Mouse (Mus musculus) cerebellum, adult 2 months (tissue): ENCODE measurements at regions not wholly inside any gene's neighbourhood (a gene's known extent, or its start where the extent isn't known, plus 50 kb on each side); places are given as distances from the start of the nearest gene placed in this dataset.

ENCODE experiments used
- DNase-seq, 2 experiments: peaks; one replicate each; pipeline ENCODE4 v3.0.0; 2021
- H3K27ac ChIP-seq: fragments of 200-500 bp; 2 replicates; pipeline ENCODE4 v1.5.1; 2012; ENCODE audit warnings: low read length, control low read depth, inconsistent platforms; ENCODE audit not compliant: insufficient read depth
- H3K27me3 ChIP-seq: fragments of 200-500 bp; 2 replicates; pipeline ENCODE4 v1.6.1; 2012; ENCODE audit warnings: inconsistent platforms, mild to moderate bottlenecking, low read length, moderate library complexity; ENCODE audit not compliant: control insufficient read depth, insufficient read depth
- H3K4me1 ChIP-seq: fragments of 200-500 bp; 2 replicates; pipeline ENCODE4 v1.6.1; 2011; ENCODE audit warnings: low read length; ENCODE audit not compliant: control insufficient read depth, insufficient read depth
- H3K4me3 ChIP-seq: fragments of 200-500 bp; replicated peaks from 2 replicates; pipeline ENCODE3; 2011; ENCODE audit warnings: mild to moderate bottlenecking, low read depth, low read length, control low read depth; ENCODE audit not compliant: insufficient read depth
- CTCF ChIP-seq: fragments of 200-500 bp; IDR thresholded peaks from 2 replicates; pipeline ENCODE4 v1.5.1; 2011; ENCODE audit warnings: low read depth, mild to moderate bottlenecking, control low read depth, low read length, moderate library complexity, borderline replicate concordance; ENCODE audit not compliant: insufficient read depth
- POLR2A ChIP-seq: fragments of 200-500 bp; IDR thresholded peaks from 2 replicates; pipeline ENCODE4 v1.6.1; 2011; ENCODE audit warnings: low read length, control low read depth, borderline replicate concordance; ENCODE audit not compliant: insufficient read depth
- WGBS: fragments of 180-500 bp; shearing (Covaris S2); methylation state at CpG from one replicate; pipeline ENCODE4 v1.1.7; 2018; 5-methylcytosine and 5-hydroxymethylcytosine counted together

DNA sequence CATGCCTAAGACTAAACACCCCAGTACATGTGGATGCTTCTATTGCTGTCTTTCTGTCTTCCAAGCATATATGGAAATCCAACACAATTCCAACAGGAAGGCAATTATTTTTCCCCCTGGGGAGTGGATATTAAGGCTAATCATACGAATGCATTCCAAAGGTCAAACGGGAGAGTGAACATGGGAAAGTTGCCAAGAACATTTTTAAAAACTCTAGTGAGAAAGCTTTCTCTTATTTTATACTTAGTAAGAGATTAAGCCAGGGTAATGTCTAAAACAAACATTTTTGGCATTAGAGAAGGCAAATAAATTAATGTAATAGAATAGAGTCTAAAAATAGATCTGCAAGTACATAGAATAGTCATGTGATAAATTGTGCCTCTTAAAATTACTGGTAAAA is 332.4 kb downstream of the Ets1 start:
- WGBS, result 16% methylated on average over 2 of the region's 2 CpGs
- Histone ChIP-seq H3K4me1 (no peaks in the 10 kb centered on the region), H3K4me3 (no peak overlapping the region), H3K27ac (no peak overlapping the region), H3K27me3 (no peaks in the 10 kb centered on the region)
- TF ChIP-seq POLR2A (no peak), CTCF (no peak)
- no peak for DNase-seq

DNA sequence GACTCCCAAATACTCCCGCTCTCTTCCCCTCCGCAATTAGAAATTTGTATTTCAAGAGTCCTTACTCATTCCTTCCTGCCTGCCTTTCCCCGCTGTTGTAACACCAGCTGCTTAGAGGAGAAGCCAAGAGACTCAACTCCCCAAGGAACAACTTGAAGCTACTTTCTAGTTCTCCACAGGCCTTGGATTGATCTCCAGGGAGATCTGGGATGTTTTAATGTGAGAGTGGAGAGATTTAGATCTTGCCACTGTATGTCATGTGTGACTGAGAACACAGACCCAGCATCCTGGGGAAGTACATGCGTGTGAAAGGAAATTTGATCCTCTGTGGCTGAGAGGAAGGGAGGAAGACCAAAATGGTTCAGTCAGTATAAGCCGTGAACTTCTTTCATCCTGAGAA is 335.4 kb downstream of the Ets1 start:
- H3K27ac ChIP-seq, result no peak overlapping the region
- H3K27me3 ChIP-seq, result no peaks in the 10 kb centered on the region
- TF ChIP-seq POLR2A, result no peak
- TF ChIP-seq CTCF, result no peak
- no peaks in the 10 kb centered on the region for H3K4me1 ChIP-seq
- DNase-seq, result no peak
- no peak overlapping the region for H3K4me3 ChIP-seq
- WGBS, result 80% methylated on average over 5 of the region's 5 CpGs

DNA sequence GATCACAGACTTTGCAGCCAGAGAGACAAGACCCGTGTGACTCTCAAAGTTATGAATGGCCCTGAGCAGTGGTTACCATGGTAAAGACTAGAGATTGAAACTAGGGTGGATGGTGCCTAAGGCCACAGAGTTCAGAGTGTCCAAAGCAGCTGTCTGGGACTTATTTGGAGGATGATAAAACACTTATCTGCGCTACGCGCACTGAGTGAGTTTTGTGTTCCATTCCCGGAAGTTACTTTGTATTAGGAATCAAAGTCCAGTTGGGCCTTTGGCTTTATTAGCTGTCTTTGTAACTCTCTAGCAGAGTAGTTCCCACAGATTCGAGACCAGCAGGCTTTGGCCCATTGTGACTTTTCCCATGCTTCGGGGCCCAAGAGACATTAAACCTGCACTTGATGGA is 335.9 kb downstream of the Ets1 start:
- WGBS, result 84% methylated on average over 7 of the region's 7 CpGs
- no peak for DNase-seq
- Histone ChIP-seq H3K27ac (no peak overlapping the region), H3K27me3 (no peaks in the 10 kb centered on the region), H3K4me1 (no peaks in the 10 kb centered on the region), H3K4me3 (no peak overlapping the region)
- no peak for TF ChIP-seq POLR2A
- no peak for TF ChIP-seq CTCF

DNA sequence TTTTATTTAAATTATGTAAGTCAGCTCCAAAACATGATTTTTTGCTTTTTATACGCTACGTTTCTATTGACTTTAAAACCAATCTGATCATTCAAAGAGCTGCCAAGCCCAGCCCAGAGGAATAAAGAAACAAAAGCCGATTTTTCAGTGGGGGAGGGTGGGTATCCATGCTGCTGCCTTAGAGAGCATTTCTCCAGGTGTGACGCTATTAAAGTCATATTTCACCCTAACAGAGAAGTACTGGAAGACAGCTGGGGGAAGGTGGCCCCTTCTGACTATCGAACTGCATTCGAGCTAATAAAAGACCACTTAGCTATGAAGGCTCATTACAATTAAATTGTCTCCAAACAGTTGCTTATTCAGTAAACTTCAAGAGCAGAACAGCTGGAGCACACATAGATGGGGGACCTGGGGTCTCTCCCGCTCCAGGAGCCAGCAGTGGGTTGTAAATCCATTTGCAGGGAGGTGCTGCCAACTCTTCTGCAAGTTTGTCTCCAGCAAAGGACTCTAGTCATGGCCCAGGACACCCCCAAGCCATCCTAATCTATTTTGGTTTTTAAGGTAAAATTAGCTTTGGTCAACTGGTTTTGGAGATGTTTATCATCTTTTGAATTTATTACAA is 336.5 kb downstream of the Ets1 start:
- Histone ChIP-seq H3K4me1 (no peaks in the 10 kb centered on the region), H3K27ac (no peak overlapping the region), H3K27me3 (no peaks in the 10 kb centered on the region), H3K4me3 (no peak overlapping the region)
- 86% methylated on average over 7 of the region's 7 CpGs for WGBS
- no peak for DNase-seq
- TF ChIP-seq CTCF (no peak), POLR2A (no peak)

DNA sequence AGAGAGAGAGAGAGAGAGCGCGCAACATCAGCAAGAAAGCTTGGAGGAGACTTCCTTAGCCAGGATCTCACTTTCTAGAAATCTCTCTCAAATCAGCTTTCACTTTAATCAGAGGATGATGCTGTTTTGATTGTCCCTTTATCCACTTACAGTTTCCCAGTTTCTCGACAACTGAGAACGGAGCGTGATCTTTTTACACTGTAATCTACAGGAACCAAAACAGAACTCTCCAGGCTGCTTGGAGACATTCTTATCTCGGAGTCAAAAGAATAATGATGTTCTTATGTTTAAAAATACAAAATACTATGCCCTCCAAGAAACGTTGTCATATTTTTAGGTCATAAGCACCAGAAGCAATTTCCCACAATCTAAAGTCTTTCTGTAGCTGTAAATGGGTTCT is 341.7 kb downstream of the Ets1 start:
- no peak for DNase-seq
- WGBS, result 89% methylated on average over 7 of the region's 7 CpGs
- Histone ChIP-seq H3K27me3 (no peaks in the 10 kb centered on the region), H3K4me1 (no peaks in the 10 kb centered on the region), H3K27ac (no peak overlapping the region), H3K4me3 (no peak overlapping the region)
- TF ChIP-seq POLR2A (no peak), CTCF (no peak)

DNA sequence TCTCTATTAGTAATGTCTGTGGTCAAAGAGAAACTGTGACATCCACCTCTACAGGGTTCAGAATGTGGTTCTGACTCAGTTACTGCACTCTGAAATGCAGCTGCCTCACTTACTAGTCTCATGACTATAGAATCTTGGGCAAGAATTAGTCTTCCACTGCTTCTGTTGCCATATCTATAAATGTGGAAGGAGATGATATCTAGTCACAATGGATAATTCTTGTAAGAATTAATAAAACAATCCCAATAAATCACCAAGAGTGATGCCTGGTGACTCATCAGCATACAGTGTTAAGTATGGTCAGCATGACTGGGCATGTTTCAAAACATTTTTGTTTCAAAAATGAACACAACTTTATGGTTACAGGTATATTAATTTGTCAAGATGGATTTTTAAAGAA is 344.8 kb downstream of the Ets1 start:
- no peaks in the 10 kb centered on the region for H3K27me3 ChIP-seq
- H3K4me3 ChIP-seq, result no peak overlapping the region
- TF ChIP-seq CTCF, result no peak
- no peak for TF ChIP-seq POLR2A
- no peak overlapping the region for H3K27ac ChIP-seq
- H3K4me1 ChIP-seq, result no peaks in the 10 kb centered on the region
- no peak for DNase-seq

DNA sequence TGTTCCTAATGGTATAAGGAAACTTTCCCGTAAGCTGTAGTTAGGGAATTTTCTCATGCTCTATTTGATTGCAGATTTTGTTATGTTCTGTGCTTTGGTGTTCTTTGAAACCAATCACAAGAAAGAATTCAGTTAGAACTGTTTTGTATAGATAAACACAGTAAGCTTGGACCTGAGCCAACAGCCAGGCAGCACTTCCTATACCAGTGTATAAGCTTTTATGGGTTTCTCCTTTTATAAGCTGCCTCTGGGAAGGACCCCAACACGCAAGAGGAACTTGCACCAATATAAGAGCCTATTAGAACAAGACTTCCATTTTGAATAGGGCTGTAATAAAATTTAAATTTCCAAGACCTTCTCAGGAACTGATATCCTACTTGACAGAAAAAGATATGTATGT is 347.2 kb downstream of the Ets1 start:
- TF ChIP-seq CTCF, result no peak
- no peak for TF ChIP-seq POLR2A
- Histone ChIP-seq H3K27ac (no peak overlapping the region), H3K4me1 (no peaks in the 10 kb centered on the region), H3K4me3 (no peak overlapping the region), H3K27me3 (no peaks in the 10 kb centered on the region)
- no peak for DNase-seq
- WGBS, result 93% methylated on average over 2 of the region's 2 CpGs

DNA sequence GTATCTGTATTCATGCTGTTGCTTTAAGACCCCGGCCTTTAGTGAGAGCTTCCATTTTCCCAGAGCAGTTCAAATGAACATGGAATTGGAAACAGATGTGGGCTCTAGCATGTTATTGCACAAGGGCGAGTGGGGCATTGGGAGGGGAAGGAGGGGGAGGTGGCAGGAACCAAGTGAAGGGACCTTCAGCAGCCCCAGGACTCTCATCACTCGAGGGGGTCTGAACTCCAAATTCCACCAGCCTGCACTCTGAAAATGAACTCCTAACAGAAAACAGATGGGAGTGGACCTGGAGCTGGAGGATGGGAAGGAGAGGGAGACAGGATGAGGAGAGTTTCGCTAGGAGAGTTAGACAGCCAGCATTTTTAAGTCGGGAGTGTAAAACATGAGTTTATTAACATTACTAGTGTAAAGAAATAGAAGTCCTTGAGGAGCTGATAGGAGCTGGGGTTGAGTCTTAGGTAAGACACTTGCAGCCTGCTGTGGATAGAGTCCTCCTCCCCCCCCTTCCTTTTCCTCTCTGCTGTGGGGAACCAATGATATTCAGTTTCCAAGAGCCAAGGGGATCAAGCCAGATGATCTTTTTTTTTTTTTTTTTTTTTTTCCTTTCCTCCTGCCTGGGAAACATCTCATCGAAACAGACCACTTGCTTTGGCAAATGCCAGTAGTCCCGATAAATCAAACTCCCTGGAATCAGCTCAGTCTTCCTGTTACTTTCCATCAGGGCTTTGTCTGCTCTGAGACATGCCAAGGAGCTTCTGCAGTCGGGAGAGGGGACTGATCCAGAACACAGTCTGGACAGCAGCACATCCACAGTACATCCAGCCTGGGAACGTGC is 351.0 kb downstream of the Ets1 start:
- TF ChIP-seq CTCF (no peak), POLR2A (no peak)
- WGBS, result 57% methylated on average over 9 of the region's 9 CpGs
- no peaks in the 10 kb centered on the region for H3K4me1 ChIP-seq
- H3K27ac ChIP-seq, result no peak overlapping the region
- DNase-seq, result no peak
- H3K27me3 ChIP-seq, result no peaks in the 10 kb centered on the region
- H3K4me3 ChIP-seq, result no peak overlapping the region
